Mouse (Mus musculus) neutrophil, adult 5-6 weeks (primary cell): ENCODE measurements at regions not wholly inside any gene's neighbourhood (a gene's known extent, or its start where the extent isn't known, plus 50 kb on each side); places are given as distances from the start of the nearest gene placed in this dataset.

ENCODE experiments used
- ATAC-seq: fragments of 151-379, 151-347 bp; 2 replicates; pipeline ENCODE4 v1.8.0; 2017; ENCODE audit warnings: mild to moderate bottlenecking, moderate TSS enrichment; ENCODE audit not compliant: insufficient number of reproducible peaks, poor library complexity, low FRiP score, severe bottlenecking; ENCODE audit errors: extremely low read depth

- ATAC-seq: no peak
These were observed 121.2 kb upstream of the Pter start for GRCm38 (mm10) chr2:12802667-12803066.

- no peak for ATAC-seq
These were observed 118.7 kb upstream of the Pter start for GRCm38 (mm10) chr2:12805096-12805495.

- no peak for ATAC-seq
These were observed 115.4 kb upstream of the Pter start for GRCm38 (mm10) chr2:12808466-12808865.

- no peak for ATAC-seq
These were observed 108.5 kb upstream of the Pter start for GRCm38 (mm10) chr2:12815339-12815738.

- no peak for ATAC-seq
These were observed 97.9 kb upstream of the Pter start for GRCm38 (mm10) chr2:12825902-12826301.

GRCm38 (mm10) chr2:12833579-12833978 is 90.3 kb upstream of the Pter start:
- no peak for ATAC-seq

- no peak for ATAC-seq
These were observed 57.3 kb upstream of the Pter start for GRCm38 (mm10) chr2:12866543-12866942.

- ATAC-seq: no peak
These were observed 55.1 kb upstream of the Pter start for GRCm38 (mm10) chr2:12868772-12869171.
